Mouse (Mus musculus): ENCODE data around the gene Vsnl1.

GRCm38 (mm10) chr12:11407679-11408078, 28.7 kb downstream of the Vsnl1 start:
- no peak for TF ChIP-seq CTCF (IDR thresholded peaks at IDR 0.05; ENCODE audit: extremely low read depth, insufficient read depth, insufficient read length, insufficient replicate concordance)
- TF ChIP-seq POLR2A (IDR thresholded peaks at IDR 0.05; ENCODE audit: low read depth, low read length) = no peak

Data from spleen, adult 2 months (tissue).